Mouse (Mus musculus): ENCODE data around the gene Ehd4. TPM values are rescaled to one million over a fixed set of nuclear protein-coding genes. Genes with fewer than 3 reads are reported as not detected.

The Ehd4 gene
- 1 to 10 TPM; 7.6 to 7.7 TPM for total RNA-seq (2021)

DNA sequence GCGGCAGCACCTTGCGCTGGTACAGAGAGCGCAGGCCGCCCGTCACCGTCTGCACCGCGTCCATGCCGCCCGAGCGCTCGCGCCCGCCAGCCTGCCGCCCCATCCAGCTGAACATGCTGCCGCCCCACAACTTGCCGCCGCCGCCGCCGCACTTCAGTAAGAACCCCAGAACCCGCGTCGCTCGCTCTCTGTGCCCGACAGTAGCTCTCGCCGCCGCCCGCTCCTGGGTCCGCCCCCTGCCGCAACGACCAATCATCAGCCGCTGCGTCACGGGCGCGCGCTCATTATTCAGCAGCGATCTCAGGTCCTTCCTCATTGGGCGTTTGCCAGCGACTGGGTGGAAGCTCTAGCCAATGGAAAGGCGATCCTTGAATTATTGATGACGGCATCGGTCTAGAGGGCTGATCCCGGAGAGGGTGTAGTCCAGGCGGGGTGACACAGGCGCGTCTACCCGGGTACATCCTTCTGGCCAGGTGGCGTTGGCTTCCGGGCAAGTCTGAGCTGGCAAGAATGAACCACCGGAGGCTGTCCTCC is at the start of gene Ehd4:
Gene Ehd4, minus strand, starts transcription at position 246 of the 534 bp plus-strand sequence.
- peak; percentile 96 to 97 for DNase-seq

DNA sequence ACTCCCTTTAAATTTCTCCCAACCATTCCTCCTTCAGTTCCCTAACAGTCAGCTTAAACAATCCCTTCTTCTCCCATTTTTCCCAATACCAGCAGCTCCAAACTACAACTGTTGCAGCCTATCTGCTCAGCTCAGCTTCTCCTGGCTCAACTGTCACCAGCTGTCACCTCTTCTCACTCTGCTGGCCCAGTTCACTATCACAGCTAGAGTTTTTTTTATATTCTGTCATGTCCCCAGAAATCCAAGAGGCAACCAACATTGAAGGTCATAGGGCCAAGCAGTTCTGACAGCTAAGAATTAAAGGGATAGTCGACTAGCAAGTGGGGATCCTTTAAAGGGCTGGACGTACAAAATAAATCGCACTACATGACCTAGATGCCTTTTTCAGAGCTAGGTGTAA is 49.3 kb upstream of the Ehd4 start:
- DNase-seq = no peak

DNA sequence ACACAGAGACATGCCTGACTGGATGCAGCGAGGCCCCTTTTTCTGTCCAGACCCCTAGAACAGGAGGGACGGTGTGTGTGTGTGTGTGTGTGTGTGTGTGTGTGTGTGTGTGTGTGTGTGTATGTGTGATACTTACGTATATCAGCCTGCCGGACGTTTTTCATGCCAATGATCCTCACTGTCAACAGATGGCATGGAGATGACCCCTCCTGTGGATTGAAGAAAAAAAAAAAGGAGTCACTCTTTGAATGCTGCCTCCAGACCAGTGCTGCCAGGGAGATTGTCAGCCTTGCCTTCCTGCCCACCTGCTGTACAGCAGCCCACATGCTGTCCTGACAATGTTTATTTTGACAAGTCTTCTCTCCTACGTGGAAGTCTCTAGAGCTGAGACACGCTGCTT is 45.7 kb upstream of the Ehd4 start:
- DNase-seq = no peak

DNA sequence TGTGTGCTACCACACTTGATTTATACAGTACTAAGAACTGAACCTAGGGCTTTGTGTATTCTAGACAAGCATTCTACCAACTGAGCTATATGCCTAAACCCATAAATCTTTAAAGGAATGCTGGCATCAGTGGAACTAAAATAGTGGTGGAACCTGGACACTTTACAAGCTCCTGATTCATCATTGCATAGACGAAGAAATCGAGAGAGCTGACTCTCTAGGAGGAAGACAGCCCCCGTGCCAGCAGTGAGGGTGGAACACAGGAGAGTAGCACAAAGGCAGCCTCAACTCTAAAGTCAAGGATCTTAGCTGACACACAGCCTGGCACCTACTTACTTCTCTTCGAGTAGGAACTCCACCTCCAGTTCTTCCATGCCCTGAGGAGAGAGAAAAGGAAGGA is 33.8 kb upstream of the Ehd4 start:
- no peak for DNase-seq

DNA sequence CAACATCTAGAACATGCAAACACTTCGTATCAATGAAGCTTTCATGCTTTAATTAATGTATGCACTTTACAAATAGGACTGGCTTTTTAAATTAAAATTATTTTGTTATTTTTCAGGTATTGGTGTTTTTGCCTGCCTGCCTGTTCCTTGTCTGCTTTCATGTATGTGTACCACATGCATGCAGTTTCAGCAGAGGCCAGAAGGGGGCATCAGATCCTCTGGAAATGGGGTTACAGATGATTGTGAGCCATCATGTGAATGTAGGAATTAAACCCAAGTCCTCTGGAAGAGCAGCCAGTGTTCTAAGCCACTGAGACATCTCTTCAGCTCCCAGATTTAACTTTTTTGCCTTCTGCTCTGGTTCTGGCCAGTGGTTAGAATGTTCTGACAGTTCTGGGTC is 33.2 kb upstream of the Ehd4 start:
- DNase-seq = no peak

DNA sequence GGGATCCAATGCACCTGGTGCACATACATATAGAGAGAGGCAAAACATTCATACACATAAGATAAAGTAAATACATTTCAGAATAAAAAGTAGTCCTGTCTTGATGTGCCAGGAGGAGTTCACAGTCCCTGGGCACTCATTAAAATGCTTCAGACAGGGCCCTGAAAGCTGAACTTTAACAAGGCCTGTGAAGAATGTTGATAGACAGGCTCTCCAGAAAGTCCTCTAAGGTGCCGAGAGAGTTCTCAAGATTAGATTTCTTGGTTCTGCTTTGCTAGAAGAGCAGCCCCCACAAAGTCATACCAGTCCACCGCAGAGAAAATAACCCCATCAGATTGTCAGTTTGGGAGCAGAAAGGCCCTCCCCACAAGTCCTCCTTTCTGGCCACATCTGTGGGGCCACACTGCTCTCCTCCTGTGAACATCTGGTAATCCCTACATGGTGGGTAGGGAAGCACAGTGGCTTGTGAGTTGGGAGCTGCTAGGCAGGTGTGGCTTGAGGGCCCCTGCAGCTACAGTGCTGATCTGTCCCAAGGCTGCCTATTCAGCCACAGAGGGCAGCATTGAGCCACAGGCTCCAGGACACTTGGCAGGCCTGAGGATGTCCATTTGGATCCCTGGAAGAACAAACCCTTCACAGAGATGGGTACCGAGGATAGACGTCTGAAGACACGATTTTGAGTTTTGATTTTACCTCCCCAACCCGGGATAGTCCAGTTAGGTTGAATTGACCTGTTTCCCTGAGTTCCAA is 31.3 kb upstream of the Ehd4 start:
- no peak for DNase-seq

DNA sequence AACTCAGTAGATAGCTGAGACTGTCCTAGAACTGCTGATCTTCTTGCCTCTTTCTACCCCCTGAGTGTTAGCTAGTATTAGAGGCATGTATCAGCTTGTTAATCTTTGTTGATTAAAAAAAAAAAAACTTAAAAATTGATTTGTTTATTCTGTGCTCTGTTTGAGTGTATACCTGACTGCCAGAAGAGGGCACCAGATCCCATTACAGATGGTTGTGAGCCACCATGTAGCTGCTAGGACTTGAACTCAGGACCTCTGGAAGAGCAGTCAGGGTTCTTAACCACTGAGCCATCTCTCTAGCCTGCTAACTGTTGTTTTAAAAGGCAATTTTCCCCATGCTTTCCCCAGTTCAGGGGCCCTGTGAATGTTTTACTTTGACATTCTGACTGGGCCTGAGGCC is 24.5 kb upstream of the Ehd4 start:
- DNase-seq = no peak

DNA sequence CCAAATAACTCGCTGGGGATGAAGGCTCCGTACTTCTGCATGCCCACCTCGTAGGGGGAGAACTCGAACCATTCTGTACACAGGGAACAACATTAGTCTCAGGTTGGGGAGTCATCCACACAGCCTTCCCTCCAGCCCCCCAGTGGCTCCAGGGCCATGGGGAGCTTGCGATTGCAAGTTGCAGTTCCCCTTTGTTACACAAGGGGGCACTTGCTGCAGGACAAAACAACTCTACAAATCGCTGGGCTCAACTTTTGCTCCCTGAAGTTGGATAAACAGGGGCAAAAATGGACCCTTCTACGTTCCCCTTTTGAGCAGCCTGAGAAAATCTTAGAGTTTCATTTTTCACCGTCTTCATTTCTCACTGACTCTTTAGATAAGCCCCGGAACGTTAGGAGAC is 19.3 kb upstream of the Ehd4 start:
- peak; percentile 33 to 42 for DNase-seq

DNA sequence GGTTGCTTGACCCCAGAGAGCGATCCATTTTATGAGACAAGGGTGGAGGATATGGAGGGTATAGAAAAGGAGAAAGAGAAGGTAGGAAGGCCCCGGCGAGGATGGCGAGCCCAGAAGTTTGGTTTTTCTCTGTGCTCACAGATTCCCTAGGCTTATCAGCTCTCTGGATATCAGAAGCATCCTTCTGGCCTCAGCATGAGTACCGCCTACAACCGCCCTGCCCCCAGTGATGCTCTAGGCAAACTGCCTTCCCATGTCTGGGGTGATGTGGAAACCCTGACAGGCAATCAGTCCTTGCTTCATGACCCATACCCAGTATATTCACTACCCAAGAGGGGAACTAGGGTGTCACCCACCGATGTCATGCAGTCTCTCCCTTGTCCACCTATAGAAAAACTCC is 17.0 kb upstream of the Ehd4 start:
- no peak for DNase-seq

DNA sequence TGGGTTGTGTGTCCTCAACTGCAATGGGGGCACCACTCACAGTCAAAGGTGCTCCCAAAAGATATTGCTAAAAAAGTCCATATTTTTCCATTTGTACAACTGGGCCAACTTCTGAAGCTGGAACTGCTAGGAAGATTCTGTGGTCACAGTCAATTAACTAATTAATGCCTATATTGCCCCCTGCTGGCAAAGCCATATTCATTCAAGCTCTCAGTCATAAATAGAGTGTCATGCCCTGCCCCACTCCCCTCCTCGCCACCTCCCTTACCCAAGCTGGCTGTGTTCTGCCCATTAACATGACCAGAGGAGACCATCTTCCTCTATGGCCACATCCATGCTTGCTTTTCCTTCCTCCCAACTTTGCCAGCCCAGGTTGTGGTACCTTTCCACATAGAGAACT is 16.3 kb upstream of the Ehd4 start:
- DNase-seq = no peak

DNA sequence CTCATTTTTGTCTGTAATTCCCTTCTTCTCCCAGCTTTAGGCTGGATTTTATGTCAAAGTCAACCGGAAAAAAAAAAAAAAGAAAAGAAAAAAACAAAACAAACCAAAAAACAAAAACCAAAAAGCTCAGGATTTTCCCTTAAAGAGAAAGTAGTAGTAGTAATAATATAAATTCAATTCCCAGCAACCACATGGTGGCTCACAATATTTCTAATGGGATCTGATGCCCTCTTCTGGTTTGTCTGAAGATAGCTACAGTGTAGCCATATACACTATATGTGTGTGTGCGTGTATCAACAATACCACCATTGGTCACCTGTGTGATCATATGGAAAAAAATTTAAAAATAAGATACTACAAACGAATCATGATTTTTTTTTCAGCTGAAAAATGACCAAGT is 15.0 kb upstream of the Ehd4 start:
- DNase-seq = no peak

DNA sequence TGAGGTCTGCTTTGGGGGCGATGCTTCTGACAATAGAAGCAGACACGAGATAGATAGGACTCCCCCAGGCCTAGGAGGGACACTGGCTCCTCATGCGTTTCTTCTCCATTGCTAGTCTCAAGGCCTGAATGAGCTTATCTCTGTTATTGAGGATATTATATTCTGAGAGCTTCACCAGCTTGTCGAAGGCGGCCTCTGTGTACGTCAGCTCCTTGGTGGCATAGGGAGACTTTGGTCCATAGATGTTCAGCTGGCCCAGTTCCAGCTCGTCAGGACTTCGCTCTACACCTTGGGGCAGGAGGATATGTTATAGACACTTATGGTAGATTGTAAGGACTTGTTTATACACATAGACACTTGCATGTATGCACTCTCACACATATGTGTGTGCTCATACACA is 13.4 kb upstream of the Ehd4 start:
- no peak for DNase-seq

DNA sequence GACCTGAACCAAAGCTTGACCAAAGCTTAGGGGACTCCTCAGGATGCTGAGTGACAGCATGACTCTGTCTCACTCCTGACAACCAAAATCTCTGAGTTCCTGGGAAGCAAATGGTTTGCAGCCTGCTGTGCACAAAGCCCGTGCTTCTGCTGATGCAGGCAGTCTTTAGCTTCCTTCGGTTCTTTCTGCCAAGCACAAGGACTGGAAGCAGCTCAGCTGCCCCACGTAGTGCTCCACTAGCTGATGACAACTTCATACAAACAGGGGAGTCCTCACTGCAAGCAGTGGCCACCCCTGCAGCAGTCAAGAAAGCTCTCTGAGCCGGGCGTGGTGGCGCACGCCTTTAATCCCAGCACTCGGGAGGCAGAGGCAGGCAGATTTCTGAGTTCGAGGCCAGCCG is 11.1 kb upstream of the Ehd4 start:
- DNase-seq = no peak

DNA sequence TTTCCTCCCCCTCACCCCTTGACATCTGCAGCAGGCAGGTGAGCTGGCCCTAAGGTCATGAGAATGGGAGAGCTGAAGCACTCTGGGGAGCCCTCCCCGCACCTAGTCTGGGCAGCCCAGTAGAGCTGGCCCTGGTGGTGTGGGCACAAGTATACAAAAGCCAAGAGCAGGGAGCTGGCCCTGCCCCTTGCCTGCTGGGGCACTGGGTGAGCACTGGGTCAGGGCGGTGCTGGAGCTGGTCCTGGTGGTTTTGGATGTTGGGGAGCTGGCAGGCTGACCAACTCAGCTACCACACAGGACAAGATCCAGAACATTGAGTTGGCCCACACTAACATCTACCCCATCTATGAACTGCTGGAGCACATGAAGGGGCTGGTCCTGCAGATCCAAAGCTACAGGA is 5.0 kb upstream of the Ehd4 start:
- no peak for DNase-seq

DNA sequence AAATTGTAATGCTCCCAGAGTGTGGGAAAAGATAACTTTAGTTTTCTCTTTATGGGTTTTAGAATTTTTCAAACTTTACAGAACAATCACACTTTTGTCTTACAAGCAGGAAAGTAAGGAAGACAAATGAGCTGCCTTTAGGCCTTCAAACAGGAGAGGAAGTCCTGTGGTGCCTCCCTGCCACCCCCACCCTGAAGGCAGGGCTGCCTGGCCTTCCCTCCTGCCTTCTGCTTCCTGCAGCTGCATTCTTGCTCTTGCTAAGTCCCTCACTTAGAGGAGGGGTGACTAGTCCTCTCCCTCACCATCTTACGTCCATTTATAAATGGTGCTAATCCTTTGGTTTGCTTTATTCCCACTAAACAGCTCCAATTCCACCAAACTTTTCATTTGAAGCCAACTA is 4.4 kb upstream of the Ehd4 start:
- no peak for DNase-seq

DNA sequence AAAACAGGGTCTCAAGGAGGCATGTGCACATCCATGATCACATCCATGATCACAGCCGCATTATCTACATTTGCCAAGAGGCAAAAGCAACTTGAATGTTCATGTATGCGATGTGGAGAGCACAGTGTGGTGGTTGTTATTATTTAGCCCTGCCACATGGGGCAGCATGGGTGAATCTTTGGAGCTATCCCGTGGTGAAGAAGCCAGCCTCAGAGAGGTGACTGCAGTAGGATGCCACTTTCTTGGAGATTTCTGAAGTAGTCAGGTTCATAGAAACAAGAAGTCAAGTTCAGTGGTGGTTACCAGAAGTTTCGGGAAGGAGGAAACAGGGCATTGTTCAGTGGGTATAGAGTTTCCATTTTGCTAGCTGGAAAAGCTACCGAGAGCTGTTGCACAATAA is 3.6 kb upstream of the Ehd4 start:
- DNase-seq = no peak

DNA sequence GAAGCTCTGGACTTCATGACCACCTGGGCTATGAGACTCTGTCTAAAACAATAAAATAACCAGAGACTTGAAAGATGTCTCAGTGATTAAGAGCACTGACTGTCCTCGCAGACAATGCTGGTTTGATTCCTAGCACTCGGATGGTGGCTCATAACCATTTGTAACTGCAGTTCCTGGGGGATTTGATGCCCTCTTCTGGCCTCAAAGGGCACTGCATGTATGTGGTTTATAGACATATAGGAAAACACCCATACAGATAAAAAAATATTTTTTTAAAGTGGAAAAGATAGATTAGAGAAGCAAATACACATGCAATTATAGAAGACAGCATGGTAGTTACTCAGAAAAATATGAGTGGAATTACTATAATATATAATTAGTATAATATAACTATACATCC is 3.2 kb upstream of the Ehd4 start:
- no peak for DNase-seq

DNA sequence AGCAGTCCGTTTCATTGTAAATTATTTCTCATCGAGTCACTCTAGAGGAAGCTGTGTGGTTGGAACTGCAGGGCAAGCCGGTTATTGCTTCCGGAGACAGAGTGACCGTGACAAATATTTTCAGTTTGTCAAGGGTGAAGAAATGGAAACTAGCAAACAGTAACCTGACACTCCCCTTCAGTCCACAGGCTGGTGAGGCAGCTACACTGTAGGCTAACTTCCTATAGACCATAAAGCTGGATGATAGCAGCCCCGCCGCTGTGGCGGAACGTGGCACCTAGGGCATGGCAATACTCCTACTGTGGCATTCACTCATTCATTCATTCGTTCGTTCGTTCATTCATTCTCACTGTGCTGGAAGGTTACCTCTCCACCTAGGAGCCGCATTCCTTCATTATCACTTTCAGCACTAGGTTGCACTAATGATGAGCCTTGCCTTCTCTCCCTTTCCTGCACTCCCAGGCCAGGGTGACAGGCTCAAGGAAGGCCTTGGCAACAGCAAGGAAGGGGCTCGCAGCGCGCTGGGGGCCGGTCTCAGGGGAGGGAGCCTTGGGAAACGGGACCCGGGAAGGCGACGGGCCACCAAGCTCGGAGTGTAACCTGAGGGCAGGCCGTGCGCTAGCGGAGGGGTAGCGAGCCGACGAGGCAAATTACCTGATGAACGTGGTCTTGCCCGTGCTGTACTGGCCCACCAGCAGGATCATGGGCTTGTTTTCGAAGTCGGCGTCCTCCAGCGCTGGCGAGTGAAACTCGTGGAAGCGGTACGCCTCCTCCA is 633 bp downstream of the Ehd4 start:
- no peak for DNase-seq

DNA sequence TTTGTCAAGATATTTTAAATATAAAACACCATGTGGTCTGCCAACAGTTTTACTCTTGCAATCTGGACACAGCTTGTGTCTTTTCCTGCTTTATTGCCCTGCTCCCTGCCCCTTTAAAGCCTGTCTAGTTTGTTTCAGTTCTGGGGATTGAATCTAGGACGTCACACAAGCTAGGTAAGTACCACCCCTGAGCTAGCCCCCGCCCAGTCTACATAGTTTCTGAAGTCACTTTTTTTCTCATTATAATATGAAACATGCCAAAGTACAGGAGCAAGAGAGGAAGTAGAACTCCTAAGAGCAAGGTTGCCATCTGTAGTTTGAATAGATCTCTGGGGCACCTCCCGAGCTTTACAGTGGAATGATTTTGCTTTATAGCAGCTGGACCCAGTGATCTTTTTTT is 3.8 kb downstream of the Ehd4 start:
- DNase-seq = no peak

DNA sequence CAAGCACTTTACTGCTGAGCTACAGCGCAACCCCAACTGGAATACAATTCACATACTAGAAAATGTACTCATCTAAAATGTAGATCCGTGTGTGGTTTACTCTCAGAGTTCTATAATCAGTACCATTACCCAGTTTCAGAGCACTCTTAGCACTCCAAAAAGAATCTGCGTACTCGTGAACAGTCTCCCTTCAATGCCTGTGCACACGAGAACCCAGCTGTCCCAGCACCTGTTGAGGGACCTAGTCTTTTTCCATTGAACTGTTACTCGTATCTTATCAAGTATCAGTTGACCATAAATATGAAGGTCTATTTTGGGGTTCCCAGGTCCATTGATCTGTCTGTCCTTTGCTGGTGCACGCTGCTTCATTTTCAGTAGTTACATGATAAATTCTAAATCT is 4.8 kb downstream of the Ehd4 start:
- no peak for DNase-seq

DNA sequence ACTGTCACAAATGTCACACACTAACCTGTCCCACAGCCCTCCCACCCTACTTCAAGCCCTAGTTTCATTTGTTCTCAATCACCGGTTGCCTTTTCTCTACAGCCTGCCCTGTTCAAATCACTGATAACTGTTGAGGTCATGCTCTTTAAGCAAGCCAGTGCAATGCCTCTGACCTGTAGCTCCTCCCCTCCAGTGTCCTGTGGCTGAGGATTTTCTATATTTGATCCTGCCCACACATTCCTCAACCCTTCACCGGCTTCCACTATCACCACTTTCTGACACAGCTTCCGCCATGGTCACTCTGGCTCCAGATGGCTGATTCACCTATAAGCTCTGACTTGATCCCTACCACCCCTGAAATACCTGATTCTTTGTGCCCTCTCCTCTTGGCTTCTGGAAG is 6.4 kb downstream of the Ehd4 start:
- DNase-seq = no peak

DNA sequence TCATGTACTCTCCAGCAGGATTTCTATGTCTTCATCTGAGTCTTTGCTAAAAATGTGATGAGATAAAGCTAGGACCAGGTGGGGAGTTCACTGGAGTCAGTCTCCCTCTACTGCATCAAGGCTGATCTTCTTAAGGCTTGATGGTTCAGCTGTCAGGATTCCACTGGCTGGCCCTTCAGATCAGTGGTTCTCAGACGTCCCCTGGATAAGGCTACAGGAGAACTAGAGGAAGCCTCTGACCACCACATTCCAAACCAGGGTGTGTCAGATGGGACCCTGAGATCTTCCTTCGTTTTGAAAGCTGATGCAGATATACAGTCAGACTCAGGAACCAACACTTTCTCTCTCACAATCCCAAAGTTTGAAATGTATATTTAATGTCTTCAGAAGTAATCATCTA is 7.0 kb downstream of the Ehd4 start:
- DNase-seq = no peak

DNA sequence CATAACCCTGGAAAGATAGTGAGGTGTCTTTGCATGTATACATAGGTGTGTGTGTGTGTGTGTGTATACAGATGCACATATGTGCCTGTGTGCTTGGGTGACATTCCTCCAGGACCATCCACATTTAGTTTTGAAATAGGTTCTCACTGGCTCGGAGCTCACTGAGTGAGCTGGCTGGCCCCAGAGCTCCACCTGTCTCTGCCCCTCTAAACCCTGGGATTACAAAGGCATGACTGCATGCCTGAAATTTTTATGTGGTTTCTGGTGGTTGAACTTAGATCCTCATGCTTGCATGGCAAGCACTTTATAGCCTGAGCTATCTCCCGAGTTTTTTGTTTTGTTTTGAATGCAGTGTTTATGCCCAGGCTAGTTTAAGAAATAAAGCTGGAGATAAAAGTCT is 7.9 kb downstream of the Ehd4 start:
- DNase-seq = no peak

DNA sequence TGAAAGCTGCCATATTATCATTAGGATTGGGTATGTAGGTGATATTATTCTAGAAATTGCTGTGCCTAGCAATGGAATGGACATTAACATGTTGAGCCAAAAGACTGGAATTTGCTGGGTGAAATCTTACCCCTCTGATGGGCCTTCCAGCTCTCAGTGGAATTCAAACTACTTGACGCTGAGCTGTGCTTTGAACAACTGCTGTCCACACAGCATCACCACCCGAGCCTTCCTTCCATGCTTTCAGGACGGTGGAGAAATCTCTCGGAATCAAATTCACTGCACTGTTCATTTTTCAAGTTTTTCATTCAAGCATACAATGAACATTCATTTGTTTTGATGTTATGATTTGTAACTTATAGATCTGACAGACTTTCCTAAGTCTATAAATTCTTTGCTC is 10.0 kb downstream of the Ehd4 start:
- DNase-seq = no peak

Data from layer of hippocampus, postnatal 36 days (tissue).